9 mouse cellular contexts compared by ENCODE assay signal in the genomic region with DNA sequence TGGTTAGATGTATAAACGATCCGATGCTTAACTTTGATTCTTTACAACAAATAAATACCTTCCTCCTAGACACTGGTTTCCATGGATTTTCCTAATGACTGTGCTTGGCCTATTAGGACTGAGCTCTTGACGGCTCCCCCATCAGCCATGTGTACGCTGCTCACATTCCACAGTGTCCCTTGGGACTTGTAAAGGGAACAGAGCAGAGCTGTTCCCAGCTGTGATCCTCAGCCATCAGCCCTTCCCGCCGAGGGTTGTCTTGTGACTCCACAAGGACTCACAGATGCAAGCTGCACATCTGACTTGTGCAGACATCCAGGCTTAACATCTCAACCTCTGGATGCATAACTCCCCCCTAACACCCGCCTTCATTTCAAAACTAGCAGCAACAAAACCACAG.
DNase-seq lines count a peak whose midpoint lies in the region; ATAC-seq and TF ChIP-seq lines count a peak whose summit lies in the region.
"Had no signal": no experiment of that assay in that cellular context is flagged by ENCODE, and none has a peak within 500 bp of the region (broad histone marks: within the 10 kb centered on the region; RNA-seq: fewer than 3 reads in every experiment).

No protein-coding gene starts in this region.

- no peak for TF ChIP-seq CTCF in left cerebral cortex, adult 2 months (IDR thresholded peaks at IDR 0.05)

- ATAC-seq in heart, embryonic 11.5 days (replicated peaks; ENCODE audit: insufficient number of reproducible peaks, low FRiP score, low TSS enrichment) = no peak
- ATAC-seq in neural tube, embryonic 15.5 days (ENCODE audit: low FRiP score) = peak; percentile 54

- peak; percentile 69 to 89 for DNase-seq in heart, adult 18-20 months
- peak; percentile 73 for DNase-seq in heart, adult 8-10 months (ENCODE audit: low spot score)
- peak; percentile 81 for DNase-seq in kidney, postnatal 10 days
- no peak for DNase-seq in right cerebral cortex, adult 18-20 months
- no peak for DNase-seq in left cerebral cortex, adult 2 months (ENCODE audit: extremely low spot score in 1 of 2, low spot score in 2 of 2)
- DNase-seq in left cerebral cortex, postnatal 14 days (ENCODE audit: low spot score in 2 of 2) = no peak

- no peak overlapping the region for H3K4me2 ChIP-seq in heart, embryonic 11.5 days
- H3K4me2 ChIP-seq in neural tube, embryonic 15.5 days = no peak overlapping the region; the same call in 1 of the 2 replicates

- no peak overlapping the region for H3K9ac ChIP-seq in heart, embryonic 11.5 days (ENCODE audit: low read depth, low read length)
- H3K9ac ChIP-seq in neural tube, embryonic 15.5 days (replicated peaks) = no peak overlapping the region

- WGBS in heart, embryonic 11.5 days (ENCODE audit: insufficient replicate concordance) = 39% methylated on average over 7 of the region's 7 CpGs
- 13% methylated on average over 7 of the region's 7 CpGs for WGBS in neural tube, embryonic 15.5 days

- no peaks in the 10 kb centered on the region for H3K36me3 ChIP-seq in heart, embryonic 11.5 days (ENCODE audit: control insufficient read depth, insufficient read depth, low read length)
- no peaks in the 10 kb centered on the region for H3K36me3 ChIP-seq in neural tube, embryonic 15.5 days

- H3K4me1 ChIP-seq in heart, embryonic 11.5 days (ENCODE audit: control insufficient read depth, insufficient read depth, low read length) = peaks cover 24% of the 10 kb centered on the region
- H3K4me1 ChIP-seq in neural tube, embryonic 15.5 days = peaks cover 62% of the 10 kb centered on the region

- intact Hi-C loops in left cerebral cortex, adult 2 months (cut with DNase I) = no loop called here
- intact Hi-C loops in left cerebral cortex, postnatal 14 days (cut with DNase I) = no loop called here

- no peak overlapping the region for H3K4me3 ChIP-seq in heart, embryonic 11.5 days (ENCODE audit: low read depth, low read length)
- H3K4me3 ChIP-seq in neural tube, embryonic 15.5 days (replicated peaks) = no peak overlapping the region
- H3K4me3 ChIP-seq in left cerebral cortex, adult 2 months = no peak overlapping the region

- H3K9me3 ChIP-seq in heart, embryonic 11.5 days (replicated peaks; ENCODE audit: control insufficient read depth, low read length) = no peaks in the 10 kb centered on the region
- no peaks in the 10 kb centered on the region for H3K9me3 ChIP-seq in neural tube, embryonic 15.5 days (replicated peaks)

- H3K27ac ChIP-seq in heart, embryonic 11.5 days (ENCODE audit: low read depth, low read length) = no peak overlapping the region
- H3K27ac ChIP-seq in neural tube, embryonic 15.5 days (replicated peaks) = peak overlapping the region; percentile 69
- H3K27ac ChIP-seq in left cerebral cortex, adult 2 months = no peak overlapping the region

- peaks cover 4% of the 10 kb centered on the region; the same call in 1 of the 2 replicates for H3K27me3 ChIP-seq in heart, embryonic 11.5 days (ENCODE audit: control insufficient read depth, insufficient read depth, low read length)
- no peaks in the 10 kb centered on the region for H3K27me3 ChIP-seq in neural tube, embryonic 15.5 days (replicated peaks)
- H3K27me3 ChIP-seq: CH12.LX had no signal

Comparison
In these comparisons a context has a peak if more than half of its experiments do, and no peak if none do; other contexts are left out.
1. DNase-seq: peak in heart, adult 18-20 months (2 of 2), heart, adult 8-10 months (single experiment) and kidney, postnatal 10 days (single experiment); none in right cerebral cortex, adult 18-20 months (single experiment), left cerebral cortex, adult 2 months (0 of 2) and left cerebral cortex, postnatal 14 days (0 of 2).